Mouse (Mus musculus) CD4-positive naive resting alpha-beta T cell, adult 57 days (primary cell): Measurements from ENCODE around the gene Fastkd1. TPM values are rescaled to one million over a fixed set of nuclear protein-coding genes. Genes with fewer than 3 reads are reported as not detected.

Experiments used
- total RNA-seq: library from RNA; stranded (reverse); gene quantifications from one replicate; pipeline ENCODE4 v1.2.4, GENCODE M21; 2023

Gene Fastkd1
- total RNA-seq: 17.1 TPM

GRCm38 (mm10) chr2:69712981-69713625 is at the start of gene Fastkd1:
Gene Fastkd1 (minus strand): TSS chr2:69713516.

DNA sequence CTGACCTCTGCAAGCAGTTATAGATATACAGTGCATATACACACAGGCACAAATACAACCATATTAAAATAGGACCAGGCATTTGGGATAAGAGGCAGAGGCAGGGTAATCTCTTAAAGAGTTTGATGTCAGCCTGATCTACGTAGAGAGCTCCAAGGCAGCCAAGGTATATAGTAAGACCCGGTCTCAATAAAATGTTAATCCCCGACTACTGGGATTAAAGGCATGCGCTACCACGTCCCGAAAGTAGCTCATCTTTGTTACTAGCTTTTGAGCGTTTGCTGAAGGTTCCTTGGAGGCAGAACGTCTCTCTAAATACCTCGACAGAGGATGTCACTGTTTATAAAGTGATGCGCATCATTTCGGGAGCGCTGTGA is 8.9 kb upstream of the Fastkd1 start, which contains the start of gene Ppig:
Gene Ppig (plus strand): TSS at position 273 of the 377 bp plus-strand sequence.

DNA sequence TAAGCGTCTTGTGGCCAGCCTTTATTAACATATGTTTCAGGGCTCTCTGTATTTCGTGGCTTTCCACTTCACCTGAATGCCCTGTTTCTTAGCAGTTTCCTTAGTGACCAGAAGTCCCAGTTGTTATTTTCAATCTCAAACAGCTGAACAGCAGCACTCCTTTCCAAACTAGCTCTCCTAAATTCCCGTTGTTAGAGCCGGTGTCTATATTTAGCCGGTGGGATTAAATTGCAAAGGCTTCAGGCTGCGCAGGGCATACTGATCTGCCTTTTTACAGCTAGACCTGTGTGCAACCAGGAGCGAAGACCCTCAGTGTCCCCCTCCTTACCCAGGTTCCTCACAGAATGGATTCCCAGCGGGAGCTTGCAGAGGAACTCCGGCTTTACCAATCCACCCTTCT is 43.5 kb downstream of the Fastkd1 start, which contains the start of gene Klhl41:
Gene Klhl41 (plus strand): TSS at position 268 of the 400 bp plus-strand sequence.

GRCm38 (mm10) chr2:69646726-69647490 is 66.4 kb downstream of the Fastkd1 start, which contains the start of gene Bbs5:
Gene Bbs5 (plus strand): TSS chr2:69647171.

Other genes starting within 250 kb of the Fastkd1 start
- 0.56 TPM for gene Lrp2, start 127.5 kb downstream of the Fastkd1 start, total RNA-seq
- 1.3 TPM for gene Bbs5, start 66.3 kb downstream of the Fastkd1 start, total RNA-seq
- not detected for gene Klhl41, start 43.4 kb downstream of the Fastkd1 start, total RNA-seq
- gene Ppig, start 9.0 kb upstream of the Fastkd1 start, total RNA-seq: 97.1 TPM
- gene Ccdc173, start 76.1 kb upstream of the Fastkd1 start, total RNA-seq: 2.0 TPM
- 27.1 TPM for gene Phospho2, start 76.1 kb upstream of the Fastkd1 start, total RNA-seq
- gene Klhl23, start 108.4 kb upstream of the Fastkd1 start, total RNA-seq: not detected
- gene Ssb, start 148.0 kb upstream of the Fastkd1 start, total RNA-seq: 176 TPM
- 17.4 TPM for gene Mettl5, start 172.1 kb upstream of the Fastkd1 start, total RNA-seq
- 77.0 TPM for gene Ubr3, start 183.7 kb upstream of the Fastkd1 start, total RNA-seq